Mouse (Mus musculus): ENCODE measurements at regions not wholly inside any gene's neighbourhood (a gene's known extent, or its start where the extent isn't known, plus 50 kb on each side); places are given as distances from the start of the nearest gene placed in this dataset.

DNA sequence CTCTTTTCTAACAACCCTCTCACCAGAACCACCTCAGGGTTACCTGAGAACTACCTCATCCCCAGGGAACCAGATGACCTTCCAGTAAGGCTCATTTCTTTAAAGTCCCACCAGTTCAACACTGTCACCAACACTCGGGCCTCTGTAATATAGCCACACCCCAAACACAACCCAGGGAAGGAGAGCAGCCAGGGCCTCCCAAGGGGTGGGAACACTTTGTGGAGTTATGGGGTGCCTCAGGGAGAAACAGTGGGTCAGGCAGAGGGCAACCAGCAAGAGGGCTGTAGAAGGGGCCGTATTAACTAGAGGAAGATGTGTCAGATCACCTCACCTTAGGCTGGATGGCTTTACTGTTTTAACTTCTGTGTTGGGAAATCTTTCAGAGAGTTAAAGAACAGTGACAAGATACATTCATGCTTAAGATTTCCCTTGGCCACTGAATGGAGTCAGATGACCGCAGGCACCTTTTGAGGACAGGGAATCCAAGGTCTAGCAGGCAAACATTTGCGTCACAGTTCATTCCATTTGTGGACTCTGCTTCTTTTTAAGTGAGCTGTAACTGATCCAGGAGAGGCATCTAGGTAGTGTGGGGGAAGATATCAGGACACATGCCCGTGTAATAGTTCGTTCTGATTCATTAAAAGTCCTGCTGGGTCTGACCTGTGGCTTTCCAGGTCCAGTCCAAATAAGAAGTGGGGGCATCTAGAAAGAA, 67.9 kb upstream of the Slc35c1 start:
- WGBS, result 93% methylated on average over 6 of the region's 6 CpGs
- Histone ChIP-seq H3K27me3 (ENCODE audit: control insufficient read depth, insufficient read depth, low read length) (0 out of 2 replicates have a peak, but pooled peaks cover 1% of the 10 kb centered on the region), H3K4me3 (ENCODE audit: extremely low read depth, insufficient read depth, insufficient read length) (no peak overlapping the region), H3K27ac (ENCODE audit: insufficient read depth, low read length) (no peak overlapping the region), H3K36me3 (ENCODE audit: control insufficient read depth, insufficient read depth, low read length) (no peaks in the 10 kb centered on the region), H3K4me1 (ENCODE audit: control insufficient read depth, insufficient read depth, insufficient read length) (no peaks in the 10 kb centered on the region)
- no peak for TF ChIP-seq CTCF (IDR thresholded peaks at IDR 0.05; ENCODE audit: extremely low read depth, insufficient read depth, insufficient read length, insufficient replicate concordance)
- no peak for TF ChIP-seq POLR2A (IDR thresholded peaks at IDR 0.05; ENCODE audit: low read depth, low read length)
- no peak for DNase-seq (ENCODE audit: low read depth in 1 of 2, low spot score in 2 of 2)

DNA sequence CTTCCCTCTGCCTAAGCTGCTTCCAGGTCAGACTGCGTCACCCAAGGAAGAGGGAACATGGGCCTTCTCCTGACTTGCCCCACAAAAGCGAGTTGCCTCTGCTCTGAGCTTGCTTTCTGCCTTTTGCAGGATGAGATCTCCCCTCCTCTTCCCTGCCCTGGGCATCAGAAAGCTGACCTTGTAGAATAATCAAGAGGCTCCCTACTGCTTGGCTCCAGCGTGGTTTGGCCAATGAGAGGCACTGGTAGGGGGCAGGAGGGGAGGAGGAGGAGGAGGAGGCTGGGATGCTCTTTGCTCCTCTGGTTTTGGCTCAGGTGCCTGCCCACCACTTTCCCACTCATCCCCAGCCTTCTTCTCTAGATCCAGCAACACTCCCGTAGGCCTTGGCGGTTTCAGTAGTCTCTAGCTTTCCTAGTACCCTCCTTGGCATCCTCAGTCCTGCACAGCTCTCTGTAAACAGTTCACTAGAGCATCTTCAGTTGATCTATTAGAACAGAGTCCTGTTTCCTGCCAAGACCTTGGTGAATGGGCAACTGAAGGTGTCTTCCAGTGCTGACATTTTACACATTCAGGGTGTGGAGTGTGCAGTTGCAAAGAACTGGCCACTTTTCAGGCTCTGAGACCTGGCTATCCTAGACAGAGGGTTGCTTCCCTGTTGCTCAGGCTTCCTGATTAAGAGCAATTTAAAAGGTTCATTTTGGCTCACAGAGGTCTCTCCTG, 66.5 kb upstream of the Slc35c1 start:
- H3K4me1 ChIP-seq (ENCODE audit: control insufficient read depth, insufficient read depth, insufficient read length), result no peaks in the 10 kb centered on the region
- no peaks in the 10 kb centered on the region for H3K36me3 ChIP-seq (ENCODE audit: control insufficient read depth, insufficient read depth, low read length)
- WGBS, result 82% methylated on average over 5 of the region's 5 CpGs
- H3K27ac ChIP-seq (ENCODE audit: insufficient read depth, low read length), result no peak overlapping the region
- H3K4me3 ChIP-seq (ENCODE audit: extremely low read depth, insufficient read depth, insufficient read length), result no peak overlapping the region
- DNase-seq (ENCODE audit: low read depth in 1 of 2, low spot score in 2 of 2), result no peak
- TF ChIP-seq POLR2A (IDR thresholded peaks at IDR 0.05; ENCODE audit: low read depth, low read length), result no peak
- H3K27me3 ChIP-seq (ENCODE audit: control insufficient read depth, insufficient read depth, low read length), result 0 out of 2 replicates have a peak, but pooled peaks cover 1% of the 10 kb centered on the region

DNA sequence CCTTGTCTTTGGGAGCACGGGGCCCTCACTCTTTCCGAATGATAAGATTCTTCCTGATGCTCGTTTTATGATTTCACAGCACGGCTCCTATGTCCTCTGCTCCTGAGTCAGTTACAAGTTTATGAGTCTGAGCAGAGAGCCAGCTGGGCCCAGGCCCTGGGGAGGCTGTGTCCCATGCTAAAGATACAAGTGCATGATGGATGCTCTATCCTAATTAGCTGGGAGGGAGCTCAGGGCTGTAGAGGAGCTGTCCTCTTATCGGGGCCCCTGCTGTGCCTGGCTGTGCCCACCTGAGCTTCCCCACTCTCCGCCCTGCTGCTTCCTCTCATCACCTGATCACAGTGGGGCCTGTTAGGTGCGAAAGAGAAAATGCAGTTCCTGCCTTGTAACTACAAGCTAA, 65.3 kb upstream of the Slc35c1 start:
- TF ChIP-seq CTCF (IDR thresholded peaks at IDR 0.05; ENCODE audit: extremely low read depth, insufficient read depth, insufficient read length, insufficient replicate concordance) (no peak), POLR2A (IDR thresholded peaks at IDR 0.05; ENCODE audit: low read depth, low read length) (no peak)
- Histone ChIP-seq H3K27me3 (ENCODE audit: control insufficient read depth, insufficient read depth, low read length) (0 out of 2 replicates have a peak, but pooled peaks cover 1% of the 10 kb centered on the region), H3K27ac (ENCODE audit: insufficient read depth, low read length) (no peak overlapping the region), H3K36me3 (ENCODE audit: control insufficient read depth, insufficient read depth, low read length) (no peaks in the 10 kb centered on the region), H3K4me1 (ENCODE audit: control insufficient read depth, insufficient read depth, insufficient read length) (no peaks in the 10 kb centered on the region), H3K4me3 (ENCODE audit: extremely low read depth, insufficient read depth, insufficient read length) (no peak overlapping the region)
- 85% methylated on average over 7 of the region's 7 CpGs for WGBS
- DNase-seq (ENCODE audit: low read depth in 1 of 2, low spot score in 2 of 2), result no peak

DNA sequence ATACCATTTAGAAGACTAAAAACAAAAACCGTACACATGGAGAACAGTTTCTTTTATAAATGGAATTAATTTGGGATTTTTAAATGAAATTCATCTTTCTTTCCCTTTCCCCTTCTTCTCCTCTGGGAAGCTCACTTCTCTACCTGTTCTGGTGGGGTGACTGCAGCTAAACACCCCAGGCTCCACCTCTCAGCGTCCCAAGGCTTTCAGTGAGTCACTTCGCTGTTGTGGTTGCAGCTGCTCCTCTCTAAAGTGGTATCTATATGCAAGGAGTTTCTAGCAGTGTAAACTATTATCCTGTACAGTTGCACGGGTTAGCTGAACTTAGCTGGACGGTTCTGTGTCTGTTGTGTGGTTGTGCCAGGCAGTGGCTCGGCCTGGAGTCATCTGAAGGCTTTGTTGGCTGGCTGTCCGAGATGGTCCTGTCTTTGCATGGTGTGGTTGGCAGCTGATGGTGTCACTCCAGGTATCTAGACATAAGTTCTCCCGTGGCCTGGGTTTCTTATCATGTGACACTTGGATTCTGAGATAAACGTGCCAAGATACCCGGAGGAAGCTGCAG, 64.8 kb upstream of the Slc35c1 start:
- Histone ChIP-seq H3K27ac (ENCODE audit: insufficient read depth, low read length) (no peak overlapping the region), H3K36me3 (ENCODE audit: control insufficient read depth, insufficient read depth, low read length) (no peaks in the 10 kb centered on the region), H3K4me1 (ENCODE audit: control insufficient read depth, insufficient read depth, insufficient read length) (no peaks in the 10 kb centered on the region), H3K4me3 (ENCODE audit: extremely low read depth, insufficient read depth, insufficient read length) (no peak overlapping the region), H3K27me3 (ENCODE audit: control insufficient read depth, insufficient read depth, low read length) (0 out of 2 replicates have a peak, but pooled peaks cover 1% of the 10 kb centered on the region)
- WGBS, result 83% methylated on average over 10 of the region's 10 CpGs
- TF ChIP-seq POLR2A (IDR thresholded peaks at IDR 0.05; ENCODE audit: low read depth, low read length) (no peak), CTCF (IDR thresholded peaks at IDR 0.05; ENCODE audit: extremely low read depth, insufficient read depth, insufficient read length, insufficient replicate concordance) (no peak)
- no peak for DNase-seq (ENCODE audit: low read depth in 1 of 2, low spot score in 2 of 2)

DNA sequence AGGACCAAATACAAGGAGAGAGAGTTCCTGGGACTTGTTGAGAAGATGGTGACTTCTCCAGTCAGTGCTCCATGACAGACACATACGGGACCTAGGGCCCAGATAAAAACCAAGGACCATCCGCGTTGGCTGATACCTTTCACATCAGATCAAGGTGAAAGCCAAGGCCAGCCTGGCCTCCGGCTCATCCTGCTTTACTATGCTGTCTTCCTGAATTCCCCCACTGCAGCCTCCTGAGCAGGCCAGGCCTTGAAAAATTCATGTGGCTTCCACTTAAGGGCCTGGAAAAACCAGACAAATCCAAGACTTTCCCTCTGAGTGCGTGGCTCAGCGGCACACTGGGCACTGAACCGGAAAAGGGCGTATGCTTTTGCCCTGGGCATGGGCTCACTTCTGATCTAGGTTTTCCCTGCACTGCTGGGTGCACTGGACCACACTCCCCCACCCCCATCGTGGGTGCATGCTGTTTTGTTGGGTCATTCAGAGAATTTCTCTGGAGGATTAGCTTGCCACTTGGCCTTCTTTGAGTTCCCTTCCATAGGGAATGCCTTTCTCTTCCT, 64.1 kb upstream of the Slc35c1 start:
- 0 out of 2 replicates have a peak, but pooled peaks cover 1% of the 10 kb centered on the region for H3K27me3 ChIP-seq (ENCODE audit: control insufficient read depth, insufficient read depth, low read length)
- DNase-seq (ENCODE audit: low read depth in 1 of 2, low spot score in 2 of 2), result no peak
- 87% methylated on average over 9 of the region's 9 CpGs for WGBS

DNA sequence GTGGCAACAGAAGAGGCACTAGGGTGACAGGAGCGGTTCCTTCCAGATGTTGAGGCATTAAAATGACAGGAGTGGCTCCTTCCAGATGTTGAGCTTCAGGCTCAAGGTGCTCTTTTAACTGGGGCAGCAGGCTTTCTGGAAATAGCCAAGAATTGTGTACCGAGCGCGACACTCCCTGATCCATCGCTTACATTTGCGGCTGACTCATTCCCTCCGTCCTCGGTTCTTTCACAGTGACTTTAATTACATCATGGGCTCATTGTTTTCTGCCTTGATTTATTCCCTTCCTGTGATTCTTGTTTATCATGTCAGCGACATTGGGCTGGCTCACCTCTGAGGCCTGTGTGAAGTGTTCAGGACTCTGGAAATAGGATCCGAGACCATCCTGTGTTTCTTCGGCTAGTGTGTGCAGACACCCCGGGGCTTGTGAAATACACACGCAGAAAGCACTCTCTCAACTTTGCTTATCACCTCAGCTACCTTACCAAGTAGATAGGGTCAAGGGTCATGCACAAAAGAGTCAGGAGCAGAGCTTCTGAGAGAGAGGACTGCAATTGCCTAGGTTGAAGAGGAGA, 63.1 kb upstream of the Slc35c1 start:
- Histone ChIP-seq H3K4me3 (ENCODE audit: extremely low read depth, insufficient read depth, insufficient read length) (no peak overlapping the region), H3K27me3 (ENCODE audit: control insufficient read depth, insufficient read depth, low read length) (no peaks in the 10 kb centered on the region), H3K36me3 (ENCODE audit: control insufficient read depth, insufficient read depth, low read length) (no peaks in the 10 kb centered on the region), H3K4me1 (ENCODE audit: control insufficient read depth, insufficient read depth, insufficient read length) (no peaks in the 10 kb centered on the region), H3K27ac (ENCODE audit: insufficient read depth, low read length) (no peak overlapping the region)
- 79% methylated on average over 13 of the region's 13 CpGs for WGBS
- DNase-seq (ENCODE audit: low read depth in 1 of 2, low spot score in 2 of 2), result no peak
- TF ChIP-seq POLR2A (IDR thresholded peaks at IDR 0.05; ENCODE audit: low read depth, low read length) (no peak), CTCF (IDR thresholded peaks at IDR 0.05; ENCODE audit: extremely low read depth, insufficient read depth, insufficient read length, insufficient replicate concordance) (no peak)

More for the DNA sequence above, 64.1 kb upstream of the Slc35c1 start:
- TF ChIP-seq POLR2A (IDR thresholded peaks at IDR 0.05; ENCODE audit: low read depth, low read length), result no peak
- no peak for TF ChIP-seq CTCF (IDR thresholded peaks at IDR 0.05; ENCODE audit: extremely low read depth, insufficient read depth, insufficient read length, insufficient replicate concordance)
- H3K4me1 ChIP-seq (ENCODE audit: control insufficient read depth, insufficient read depth, insufficient read length), result no peaks in the 10 kb centered on the region
- H3K27ac ChIP-seq (ENCODE audit: insufficient read depth, low read length), result no peak overlapping the region
- no peak overlapping the region for H3K4me3 ChIP-seq (ENCODE audit: extremely low read depth, insufficient read depth, insufficient read length)
- no peaks in the 10 kb centered on the region for H3K36me3 ChIP-seq (ENCODE audit: control insufficient read depth, insufficient read depth, low read length)
